Mouse (Mus musculus): ENCODE measurements around the gene Sorcs2. TPM values are rescaled to one million over a fixed set of nuclear protein-coding genes. Genes with fewer than 3 reads are reported as not detected.
A peak's percentile ranks its signal among the peaks of the same experiment; 100 is the strongest.

Sorcs2 gene
- polyA plus RNA-seq, 1 experiment from 2014 or later: 16.9 TPM

- H3K27ac ChIP-seq: peak overlapping the region; percentile 64
- peak; percentile 72; the same call in 1 of the 2 replicates for ATAC-seq (ENCODE audit: insufficient number of reproducible peaks, insufficient read depth, low FRiP score, low TSS enrichment, low read depth)
Measured at GRCm38 (mm10) chr5:36174569-36175115, 223.3 kb downstream of the Sorcs2 start.

GRCm38 (mm10) chr5:36168963-36169650 lies 228.8 kb downstream of the Sorcs2 start:
- no peak overlapping the region for H3K4me2 ChIP-seq
- H3K9ac ChIP-seq (replicated peaks): no peak overlapping the region
- H3K4me3 ChIP-seq (replicated peaks): no peak overlapping the region
- no peaks in the 10 kb centered on the region for H3K27me3 ChIP-seq
- peaks cover 3% of the 10 kb centered on the region for H3K4me1 ChIP-seq (replicated peaks)
- 82% methylated on average over 14 of the region's 14 CpGs for WGBS
- no peaks in the 10 kb centered on the region for H3K9me3 ChIP-seq
- H3K36me3 ChIP-seq: no peaks in the 10 kb centered on the region
- no peak for ATAC-seq (ENCODE audit: insufficient number of reproducible peaks, insufficient read depth, low FRiP score, low TSS enrichment, low read depth)
- no peak overlapping the region for H3K27ac ChIP-seq

More at GRCm38 (mm10) chr5:36174569-36175115, 223.3 kb downstream of the Sorcs2 start:
- Histone ChIP-seq H3K4me2 (peak overlapping the region; percentile 22), H3K36me3 (no peaks in the 10 kb centered on the region), H3K9me3 (no peaks in the 10 kb centered on the region), H3K9ac (replicated peaks) (no peak overlapping the region), H3K4me3 (replicated peaks) (no peak overlapping the region), H3K27me3 (no peaks in the 10 kb centered on the region), H3K4me1 (replicated peaks) (peaks cover 26% of the 10 kb centered on the region)
- WGBS: 21% methylated on average over 9 of the region's 9 CpGs

- no peak overlapping the region for H3K4me2 ChIP-seq
- no peak for ATAC-seq (ENCODE audit: insufficient number of reproducible peaks, insufficient read depth, low FRiP score, low TSS enrichment, low read depth)
- 76% methylated on average over 6 of the region's 6 CpGs for WGBS
Measured at GRCm38 (mm10) chr5:36166346-36167013, 231.5 kb downstream of the Sorcs2 start.

GRCm38 (mm10) chr5:36165424-36166302 lies 232.3 kb downstream of the Sorcs2 start:
- no peaks in the 10 kb centered on the region for H3K27me3 ChIP-seq
- no peak for ATAC-seq (ENCODE audit: insufficient number of reproducible peaks, insufficient read depth, low FRiP score, low TSS enrichment, low read depth)
- H3K27ac ChIP-seq: no peak overlapping the region
- no peak overlapping the region for H3K4me3 ChIP-seq (replicated peaks)
- no peak overlapping the region for H3K4me2 ChIP-seq
- H3K4me1 ChIP-seq (replicated peaks): peaks cover 25% of the 10 kb centered on the region
- no peak overlapping the region for H3K9ac ChIP-seq (replicated peaks)
- H3K36me3 ChIP-seq: no peaks in the 10 kb centered on the region
- no peaks in the 10 kb centered on the region for H3K9me3 ChIP-seq
- 79% methylated on average over 21 of the region's 21 CpGs for WGBS

More at GRCm38 (mm10) chr5:36166346-36167013, 231.5 kb downstream of the Sorcs2 start:
- H3K9ac ChIP-seq (replicated peaks): no peak overlapping the region
- H3K27ac ChIP-seq: no peak overlapping the region
- H3K9me3 ChIP-seq: no peaks in the 10 kb centered on the region
- H3K4me3 ChIP-seq (replicated peaks): no peak overlapping the region
- H3K36me3 ChIP-seq: no peaks in the 10 kb centered on the region
- H3K4me1 ChIP-seq (replicated peaks): peaks cover 19% of the 10 kb centered on the region
- no peaks in the 10 kb centered on the region for H3K27me3 ChIP-seq

- Histone ChIP-seq H3K27ac (no peak overlapping the region), H3K9me3 (no peaks in the 10 kb centered on the region), H3K4me3 (replicated peaks) (no peak overlapping the region), H3K4me2 (no peak overlapping the region), H3K9ac (replicated peaks) (no peak overlapping the region), H3K4me1 (replicated peaks) (peaks cover 33% of the 10 kb centered on the region), H3K36me3 (no peaks in the 10 kb centered on the region), H3K27me3 (no peaks in the 10 kb centered on the region)
- no peak for ATAC-seq (ENCODE audit: insufficient number of reproducible peaks, insufficient read depth, low FRiP score, low TSS enrichment, low read depth)
- WGBS: 65% methylated on average over 8 of the region's 8 CpGs
Measured at GRCm38 (mm10) chr5:36154879-36155485, 243.0 kb downstream of the Sorcs2 start.

- Histone ChIP-seq H3K4me2 (no peak overlapping the region), H3K4me1 (replicated peaks) (peaks cover 33% of the 10 kb centered on the region), H3K27ac (no peak overlapping the region), H3K9me3 (no peaks in the 10 kb centered on the region), H3K36me3 (no peaks in the 10 kb centered on the region), H3K27me3 (no peaks in the 10 kb centered on the region), H3K9ac (replicated peaks) (no peak overlapping the region), H3K4me3 (replicated peaks) (no peak overlapping the region)
- no peak for ATAC-seq (ENCODE audit: insufficient number of reproducible peaks, insufficient read depth, low FRiP score, low TSS enrichment, low read depth)
- WGBS: 78% methylated on average over 2 of the region's 2 CpGs
Measured at GRCm38 (mm10) chr5:36153261-36153660, 244.7 kb downstream of the Sorcs2 start.

- Histone ChIP-seq H3K27ac (no peak overlapping the region), H3K9me3 (no peaks in the 10 kb centered on the region), H3K27me3 (no peaks in the 10 kb centered on the region), H3K4me1 (replicated peaks) (peaks cover 24% of the 10 kb centered on the region), H3K9ac (replicated peaks) (no peak overlapping the region), H3K36me3 (no peaks in the 10 kb centered on the region), H3K4me3 (replicated peaks) (no peak overlapping the region), H3K4me2 (no peak overlapping the region)
- WGBS: 70% methylated on average over 8 of the region's 8 CpGs
- ATAC-seq (ENCODE audit: insufficient number of reproducible peaks, insufficient read depth, low FRiP score, low TSS enrichment, low read depth): no peak
Measured at GRCm38 (mm10) chr5:36151086-36151485, 246.9 kb downstream of the Sorcs2 start.

- Histone ChIP-seq H3K36me3 (no peaks in the 10 kb centered on the region), H3K9ac (replicated peaks) (no peak overlapping the region), H3K27me3 (no peaks in the 10 kb centered on the region; the same call in 1 of the 2 replicates), H3K4me3 (replicated peaks) (no peak overlapping the region), H3K4me2 (no peak overlapping the region), H3K9me3 (no peaks in the 10 kb centered on the region), H3K27ac (no peak overlapping the region), H3K4me1 (replicated peaks) (peaks cover 11% of the 10 kb centered on the region)
- no peak for ATAC-seq (ENCODE audit: insufficient number of reproducible peaks, insufficient read depth, low FRiP score, low TSS enrichment, low read depth)
- WGBS: 55% methylated on average over 8 of the region's 8 CpGs
Measured at GRCm38 (mm10) chr5:36149098-36149497, 248.8 kb downstream of the Sorcs2 start.

GRCm38 (mm10) chr5:36146589-36146988 lies 251.3 kb downstream of the Sorcs2 start:
- no peaks in the 10 kb centered on the region for H3K9me3 ChIP-seq
- H3K4me1 ChIP-seq (replicated peaks): 0 out of 2 replicates have a peak, but pooled peaks cover 1% of the 10 kb centered on the region
- H3K9ac ChIP-seq (replicated peaks): no peak overlapping the region
- no peaks in the 10 kb centered on the region; the same call in 1 of the 2 replicates for H3K27me3 ChIP-seq
- H3K4me3 ChIP-seq (replicated peaks): no peak overlapping the region
- WGBS: 87% methylated on average over 2 of the region's 2 CpGs
- no peak for ATAC-seq (ENCODE audit: insufficient number of reproducible peaks, insufficient read depth, low FRiP score, low TSS enrichment, low read depth)
- no peak overlapping the region for H3K27ac ChIP-seq
- H3K36me3 ChIP-seq: no peaks in the 10 kb centered on the region
- H3K4me2 ChIP-seq: no peak overlapping the region

GRCm38 (mm10) chr5:36144560-36144959 lies 253.4 kb downstream of the Sorcs2 start:
- Histone ChIP-seq H3K4me1 (replicated peaks) (no peaks in the 10 kb centered on the region; the same call in 1 of the 2 replicates), H3K36me3 (no peaks in the 10 kb centered on the region), H3K4me2 (no peak overlapping the region), H3K4me3 (replicated peaks) (no peak overlapping the region), H3K27me3 (no peaks in the 10 kb centered on the region; the same call in 1 of the 2 replicates), H3K9me3 (no peaks in the 10 kb centered on the region), H3K9ac (replicated peaks) (no peak overlapping the region), H3K27ac (no peak overlapping the region)
- ATAC-seq (ENCODE audit: insufficient number of reproducible peaks, insufficient read depth, low FRiP score, low TSS enrichment, low read depth): no peak
- 40% methylated on average over 2 of the region's 2 CpGs for WGBS
